Mouse (Mus musculus) heart, postnatal 4 days (tissue): ENCODE measurements around the gene Ndufs2. TPM values are rescaled to one million over a fixed set of nuclear protein-coding genes. Genes with fewer than 3 reads are reported as not detected.

Source experiments
- DNase-seq: peaks from one replicate; pipeline ENCODE4 v3.0.0; 2021
- total RNA-seq, 2 experiments: library from RNA; stranded (reverse); gene quantifications; 2 replicates each; pipeline ENCODE4 v1.2.3; 2021

Gene Ndufs2
- total RNA-seq, 2 experiments from 2014 or later: 862 to 916 TPM

GRCm38 (mm10) chr1:171279012-171279705 lies 28.0 kb upstream of the Ndufs2 start:
- DNase-seq: no peak

DNA sequence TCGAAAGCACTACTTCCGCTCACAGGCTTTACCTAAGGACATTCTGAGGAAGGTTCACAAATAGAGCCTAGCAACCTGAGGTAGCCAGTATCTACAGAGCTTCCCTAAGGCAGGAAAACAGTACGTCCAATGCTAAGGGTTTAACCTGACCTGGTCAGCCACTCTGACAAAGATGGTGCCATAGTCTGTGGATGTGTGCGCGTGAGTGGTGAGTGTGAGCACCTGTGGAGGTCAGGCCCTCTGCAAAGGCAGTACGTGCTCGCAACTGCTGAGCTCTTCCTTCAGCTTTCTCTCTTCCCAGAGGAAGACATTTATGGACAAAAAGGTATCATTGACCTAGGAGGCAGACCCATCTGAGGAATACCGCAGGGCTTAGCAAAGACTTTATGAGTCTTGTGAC lies 27.2 kb upstream of the Ndufs2 start:
- DNase-seq: no peak

DNA sequence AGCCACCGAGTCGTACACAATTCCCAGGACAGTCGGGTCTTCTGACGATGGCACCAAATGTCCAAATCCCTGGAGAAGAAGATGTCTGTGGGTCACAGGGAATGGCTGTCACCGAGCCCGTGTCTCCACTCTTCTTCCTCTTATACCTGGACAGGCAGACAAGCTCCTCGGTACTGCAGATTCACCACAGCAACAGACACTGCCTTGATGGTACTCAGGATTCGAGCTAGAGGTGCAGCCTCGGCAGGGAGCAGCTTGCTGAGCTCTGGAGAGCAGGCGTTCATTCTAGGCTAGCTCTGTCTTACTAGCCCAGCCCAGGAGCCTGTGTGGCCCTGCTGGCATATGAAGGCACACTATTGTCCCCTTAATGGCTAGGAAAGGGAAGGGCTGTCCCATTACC lies 26.5 kb upstream of the Ndufs2 start:
- no peak for DNase-seq

DNA sequence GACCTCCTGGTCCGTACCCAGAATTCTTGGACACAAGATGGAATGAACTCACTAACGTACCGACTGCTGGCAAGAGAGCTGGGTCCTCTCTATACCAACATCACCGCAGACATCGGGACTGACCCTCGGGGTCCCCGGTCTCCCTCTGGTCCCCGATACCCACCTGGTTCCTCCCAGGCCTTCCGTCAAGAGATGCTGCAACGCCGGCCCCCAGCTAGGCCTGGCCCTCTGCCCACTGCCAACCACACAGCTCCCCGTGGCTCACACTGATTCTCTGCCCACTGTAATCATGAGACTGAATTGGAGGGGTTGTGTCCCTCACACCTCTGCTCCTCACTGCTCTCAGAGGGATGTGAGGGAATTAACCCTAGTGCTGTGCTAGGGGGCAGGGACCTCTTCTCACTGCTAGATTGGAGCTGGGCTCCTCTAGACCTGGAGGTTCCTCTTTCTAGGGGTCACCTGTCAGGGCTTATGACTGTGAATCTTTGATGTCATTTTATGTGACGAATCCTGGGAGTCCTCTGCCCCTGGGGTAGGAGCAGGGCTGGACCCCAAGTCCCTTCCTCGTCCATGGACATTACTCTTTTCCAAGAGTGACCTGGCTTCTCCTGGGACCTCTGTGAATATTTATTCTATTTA lies 25.0 kb upstream of the Ndufs2 start:
- no peak for DNase-seq

- no peak for DNase-seq
These were observed 24.1 kb upstream of the Ndufs2 start for GRCm38 (mm10) chr1:171275144-171275734.

GRCm38 (mm10) chr1:171274171-171274570 lies 23.0 kb upstream of the Ndufs2 start:
- no peak for DNase-seq

GRCm38 (mm10) chr1:171272086-171272485 lies 20.9 kb upstream of the Ndufs2 start:
- no peak for DNase-seq

- DNase-seq: no peak
These were observed 20.4 kb upstream of the Ndufs2 start for GRCm38 (mm10) chr1:171271622-171272021.

GRCm38 (mm10) chr1:171271196-171271595 lies 20.0 kb upstream of the Ndufs2 start:
- DNase-seq: no peak

- DNase-seq: no peak
These were observed 19.3 kb upstream of the Ndufs2 start for GRCm38 (mm10) chr1:171270573-171270900.

DNA sequence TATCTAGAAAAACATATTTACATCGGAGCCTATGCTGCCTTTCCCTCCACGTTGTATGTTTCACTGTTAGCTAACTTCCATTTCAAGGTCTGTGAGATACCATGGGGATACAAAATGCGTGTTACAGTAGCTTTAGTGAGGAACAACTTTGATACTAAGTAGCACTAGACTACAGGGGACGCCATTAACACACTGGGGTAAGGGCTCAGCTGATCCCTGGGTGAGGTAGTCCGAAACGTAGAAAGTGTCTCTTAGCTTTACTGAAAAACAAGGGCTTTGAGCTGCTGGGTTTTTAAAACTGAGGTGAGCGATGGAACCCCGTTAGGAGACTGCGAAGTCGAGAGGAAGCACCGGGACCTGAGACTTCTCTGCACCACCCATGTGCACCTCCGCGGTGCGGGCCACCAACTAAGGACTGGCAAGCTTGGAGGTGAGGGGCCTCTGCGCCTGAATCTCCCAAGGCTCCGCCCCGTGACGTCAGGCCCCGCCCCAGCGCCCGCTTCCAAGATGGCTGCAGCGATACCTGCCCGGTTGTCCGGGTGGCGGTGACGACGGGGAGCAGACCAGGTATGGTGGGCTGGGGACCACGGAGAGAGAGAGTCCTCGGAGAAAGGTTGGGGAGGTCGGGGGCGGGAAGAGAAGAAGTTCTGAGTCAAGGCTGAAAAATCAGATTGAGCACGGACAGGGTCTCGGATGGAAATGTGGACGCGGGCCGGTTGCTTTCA lies 18.8 kb upstream of the Ndufs2 start, which contains the start of gene B4galt3:
Gene B4galt3 (plus strand): TSS at position 481 of the 725 bp plus-strand sequence.
- peak; percentile 98 for DNase-seq

DNA sequence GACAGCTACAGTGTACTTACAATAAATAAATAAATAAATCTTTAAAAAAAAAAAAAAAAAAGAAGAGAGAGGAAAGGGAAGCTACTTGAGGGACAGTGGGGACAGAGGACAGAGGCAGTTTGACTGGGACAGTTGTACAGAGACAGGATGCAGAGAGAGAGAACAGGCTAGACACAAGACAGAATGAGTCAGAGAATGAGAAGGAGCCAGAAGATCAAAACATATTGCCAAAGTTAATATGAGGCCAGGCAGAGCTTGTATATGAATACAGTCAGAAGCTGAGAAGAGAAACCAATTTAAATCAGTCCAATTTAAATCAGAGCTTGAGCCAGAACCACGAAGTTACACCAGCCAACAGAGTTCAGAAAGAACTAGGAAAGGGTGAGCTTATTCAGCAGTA lies 17.2 kb upstream of the Ndufs2 start:
- DNase-seq: no peak

DNA sequence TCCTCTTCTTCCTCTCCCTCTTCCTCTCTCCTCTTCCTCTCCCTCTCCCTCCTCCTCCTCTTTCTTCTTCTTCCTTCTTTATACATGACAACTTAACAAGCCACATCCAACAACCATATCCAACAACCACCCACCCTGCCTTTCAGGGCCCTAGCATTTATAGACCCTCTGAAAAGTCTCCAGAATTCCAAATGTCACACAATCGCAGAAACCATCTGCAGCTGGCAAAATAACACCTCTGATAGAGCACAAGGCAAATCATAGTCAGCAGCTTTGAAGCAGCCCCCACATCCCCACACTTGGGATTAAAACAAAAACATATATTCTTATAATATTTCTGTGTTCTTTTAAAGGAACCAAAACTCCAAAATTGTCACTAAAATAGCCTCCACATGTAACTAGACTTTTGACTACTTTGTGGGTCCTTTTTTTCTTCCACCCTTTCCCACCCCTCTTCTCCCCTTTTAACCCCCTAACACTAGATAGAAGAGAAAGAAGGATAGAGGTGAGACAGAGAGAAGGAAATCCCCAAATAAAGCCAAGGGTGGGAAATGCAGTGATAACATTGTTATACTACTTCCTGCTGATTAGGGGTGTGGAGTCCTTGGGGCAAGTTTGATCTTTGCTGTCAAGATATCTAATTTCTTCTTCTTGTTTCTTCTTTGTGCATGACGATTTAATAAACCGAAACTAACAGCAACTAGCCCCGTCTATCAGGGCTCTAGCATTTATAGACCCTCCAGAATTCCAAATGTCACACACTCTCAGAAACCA lies 15.0 kb upstream of the Ndufs2 start:
- DNase-seq: no peak

DNA sequence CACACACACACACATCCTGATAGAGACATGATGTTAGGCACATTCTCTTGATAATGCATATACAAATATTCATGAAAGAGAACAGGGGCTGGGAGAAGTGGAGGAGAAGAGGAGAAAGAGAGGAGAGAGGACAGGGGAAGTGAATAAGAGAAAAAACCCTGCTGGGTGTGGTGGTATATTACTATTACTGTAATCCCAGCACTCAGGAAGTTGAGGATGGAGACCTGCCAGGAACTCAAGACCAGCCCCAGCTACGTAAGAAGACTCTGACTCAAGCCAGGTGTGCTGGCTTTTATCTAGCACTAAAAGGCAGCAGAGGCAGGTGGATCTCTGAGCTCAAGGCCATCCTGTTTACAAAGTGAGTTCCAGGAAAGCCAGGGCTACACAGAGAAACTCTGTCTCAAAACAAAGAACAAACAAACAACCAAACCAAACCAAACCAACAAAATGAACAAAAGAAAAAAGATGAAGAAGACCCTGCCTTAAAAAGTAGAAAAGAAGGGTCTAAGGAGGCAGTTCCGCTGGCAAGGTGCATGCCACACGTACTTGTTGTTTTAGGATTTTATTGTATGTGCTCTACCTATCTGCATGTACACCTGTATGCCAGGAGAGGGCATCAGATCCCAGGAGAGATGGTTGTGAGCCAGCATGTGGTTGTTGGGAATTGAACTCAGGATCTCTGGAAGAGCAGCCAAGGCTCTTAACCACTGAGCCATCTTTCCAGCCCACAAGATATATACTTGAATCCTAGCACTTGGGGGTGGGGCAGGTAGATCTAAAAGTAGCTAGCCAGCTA lies 12.7 kb upstream of the Ndufs2 start:
- no peak for DNase-seq

DNA sequence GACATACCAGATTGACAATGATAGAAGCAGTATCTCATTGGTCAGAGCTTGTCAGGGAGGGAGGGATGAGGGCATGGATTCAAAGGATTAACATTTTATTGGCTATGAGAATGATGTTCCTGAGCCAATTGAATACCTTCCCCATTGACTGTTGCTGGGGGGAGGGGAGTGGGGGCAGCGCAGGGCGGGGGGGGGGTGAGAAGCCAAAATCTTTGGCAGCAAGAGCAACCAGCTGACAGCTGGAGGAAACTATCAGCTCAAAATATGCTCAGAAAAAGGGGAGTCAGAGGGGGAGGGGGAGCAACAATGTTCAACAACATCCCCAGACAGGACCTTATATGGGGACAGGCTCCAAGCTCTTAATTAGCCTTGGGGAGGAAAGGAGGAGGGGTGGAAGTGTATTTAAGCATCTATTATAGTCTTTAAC lies 12.0 kb upstream of the Ndufs2 start:
- DNase-seq: peak; percentile 73

GRCm38 (mm10) chr1:171262594-171263130 lies 11.5 kb upstream of the Ndufs2 start:
- peak; percentile 85 for DNase-seq

- DNase-seq: no peak
These were observed 9.1 kb upstream of the Ndufs2 start for GRCm38 (mm10) chr1:171260316-171260715.

GRCm38 (mm10) chr1:171258921-171259320 lies 7.7 kb upstream of the Ndufs2 start:
- DNase-seq: no peak

DNA sequence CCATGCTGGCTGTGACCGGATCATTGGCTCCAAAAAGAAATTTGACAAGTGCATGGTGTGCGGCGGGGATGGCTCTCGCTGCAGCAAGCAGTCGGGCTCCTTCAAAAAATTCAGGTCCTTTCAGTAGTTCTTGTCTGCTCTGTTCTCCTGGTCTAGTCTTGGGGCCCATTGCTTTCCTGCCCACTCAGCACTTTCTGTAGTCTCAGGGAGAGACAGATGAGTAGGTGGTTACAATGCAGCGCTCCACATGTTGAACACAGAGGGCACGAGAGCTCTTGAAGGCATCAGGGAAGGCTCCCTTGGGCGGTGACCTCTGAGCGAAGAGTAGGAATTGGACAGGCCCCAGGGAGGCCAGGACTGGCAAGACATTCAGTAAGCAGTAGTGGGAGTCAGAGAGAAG lies 6.6 kb upstream of the Ndufs2 start:
- DNase-seq: no peak

DNA sequence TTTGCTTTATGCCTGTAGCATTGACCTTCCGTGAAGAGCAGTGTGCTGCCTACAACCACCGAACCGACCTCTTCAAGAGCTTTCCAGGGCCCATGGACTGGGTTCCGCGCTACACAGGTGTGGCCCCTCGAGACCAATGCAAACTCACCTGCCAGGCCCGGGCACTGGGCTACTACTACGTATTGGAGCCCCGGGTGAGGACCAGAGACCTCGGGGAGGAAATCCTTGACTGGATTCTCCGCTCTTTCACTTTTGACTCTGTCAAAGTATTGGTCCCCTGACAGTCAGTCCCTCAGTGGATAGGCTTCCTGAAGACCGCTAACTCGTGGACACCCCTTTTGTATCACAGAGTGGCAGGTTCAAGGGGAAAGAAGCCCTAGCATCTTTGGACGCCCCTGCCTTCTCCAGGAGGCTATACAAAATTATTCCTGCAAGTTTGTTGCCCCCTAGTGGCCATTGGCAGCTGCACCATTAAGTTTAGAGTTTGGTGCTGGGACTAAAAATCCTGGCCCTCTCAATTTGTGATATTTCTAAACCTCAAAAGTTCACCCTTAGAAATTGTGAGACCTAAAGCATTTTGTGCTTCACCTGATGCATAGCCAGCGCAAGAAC lies 5.9 kb upstream of the Ndufs2 start:
- peak; percentile 78 for DNase-seq
